Mouse (Mus musculus): ENCODE measurements at regions not wholly inside any gene's neighbourhood (a gene's known extent, or its start where the extent isn't known, plus 50 kb on each side); places are given as distances from the start of the nearest gene placed in this dataset.

GRCm38 (mm10) chr14:72841753-72842152, 131.9 kb upstream of the Fndc3a start:
- Histone ChIP-seq H3K27ac (ENCODE audit: low read length) (no peak overlapping the region), H3K9me3 (ENCODE audit: control insufficient read depth, low read length) (no peaks in the 10 kb centered on the region), H3K9ac (ENCODE audit: low read depth, low read length) (no peak overlapping the region), H3K27me3 (replicated peaks; ENCODE audit: control insufficient read depth, insufficient read depth, low read length) (no peaks in the 10 kb centered on the region), H3K4me1 (ENCODE audit: control insufficient read depth, insufficient read depth, low read length) (no peaks in the 10 kb centered on the region), H3K4me2 (ENCODE audit: low read depth, low read length) (no peak overlapping the region), H3K36me3 (ENCODE audit: control insufficient read depth, insufficient read depth, low read length) (no peaks in the 10 kb centered on the region), H3K4me3 (ENCODE audit: low read length) (no peak overlapping the region)
- no peak for ATAC-seq
- WGBS = 82% methylated on average over 1 of the region's 1 CpGs

- Histone ChIP-seq H3K4me1 (ENCODE audit: control insufficient read depth, insufficient read depth, low read length) (no peaks in the 10 kb centered on the region), H3K9ac (ENCODE audit: low read depth, low read length) (no peak overlapping the region), H3K4me3 (ENCODE audit: low read length) (no peak overlapping the region), H3K27ac (ENCODE audit: low read length) (no peak overlapping the region), H3K27me3 (replicated peaks; ENCODE audit: control insufficient read depth, insufficient read depth, low read length) (no peaks in the 10 kb centered on the region), H3K4me2 (ENCODE audit: low read depth, low read length) (no peak overlapping the region), H3K9me3 (ENCODE audit: control insufficient read depth, low read length) (no peaks in the 10 kb centered on the region), H3K36me3 (ENCODE audit: control insufficient read depth, insufficient read depth, low read length) (no peaks in the 10 kb centered on the region)
- WGBS = 78% methylated on average over 4 of the region's 4 CpGs
- ATAC-seq = no peak
Measured at GRCm38 (mm10) chr14:72835158-72835557, 125.4 kb upstream of the Fndc3a start.

DNA sequence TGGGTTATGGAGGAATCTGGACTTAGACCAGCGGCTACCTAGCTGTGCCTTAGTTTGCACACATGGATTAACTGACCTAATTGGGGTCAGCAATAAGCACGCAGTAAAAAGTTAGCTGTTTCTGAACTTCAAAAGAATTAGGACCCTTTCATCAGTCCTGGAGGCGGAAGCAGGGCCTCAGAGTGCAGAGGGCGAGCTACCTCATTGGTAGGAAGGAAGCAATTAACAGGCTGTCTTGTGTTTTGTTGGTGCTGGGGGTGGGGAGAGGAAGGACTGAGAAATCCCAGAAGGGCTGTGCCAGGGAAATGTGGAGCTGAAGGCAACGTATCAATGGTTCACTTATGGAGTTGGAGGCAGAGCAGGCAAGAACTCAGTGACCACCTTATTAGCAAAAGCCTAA, 119.5 kb upstream of the Fndc3a start:
- no peaks in the 10 kb centered on the region for H3K36me3 ChIP-seq (ENCODE audit: control insufficient read depth, insufficient read depth, low read length)
- no peaks in the 10 kb centered on the region for H3K27me3 ChIP-seq (replicated peaks; ENCODE audit: control insufficient read depth, insufficient read depth, low read length)
- no peak overlapping the region for H3K9ac ChIP-seq (ENCODE audit: low read depth, low read length)
- H3K4me1 ChIP-seq (ENCODE audit: control insufficient read depth, insufficient read depth, low read length) = no peaks in the 10 kb centered on the region
- 32% methylated on average over 5 of the region's 5 CpGs for WGBS
- no peak overlapping the region for H3K4me3 ChIP-seq (ENCODE audit: low read length)
- no peak overlapping the region for H3K27ac ChIP-seq (ENCODE audit: low read length)
- H3K4me2 ChIP-seq (ENCODE audit: low read depth, low read length) = no peak overlapping the region
- peak; percentile 58; the same call in 1 of the 2 replicates for ATAC-seq
- no peaks in the 10 kb centered on the region for H3K9me3 ChIP-seq (ENCODE audit: control insufficient read depth, low read length)

GRCm38 (mm10) chr14:72825549-72825948, 115.7 kb upstream of the Fndc3a start:
- H3K4me3 ChIP-seq (ENCODE audit: low read length) = no peak overlapping the region
- no peaks in the 10 kb centered on the region for H3K27me3 ChIP-seq (replicated peaks; ENCODE audit: control insufficient read depth, insufficient read depth, low read length)
- H3K9me3 ChIP-seq (ENCODE audit: control insufficient read depth, low read length) = no peaks in the 10 kb centered on the region
- no peak for ATAC-seq
- WGBS = 57% methylated on average over 4 of the region's 4 CpGs
- no peaks in the 10 kb centered on the region for H3K36me3 ChIP-seq (ENCODE audit: control insufficient read depth, insufficient read depth, low read length)
- no peak overlapping the region for H3K27ac ChIP-seq (ENCODE audit: low read length)
- no peaks in the 10 kb centered on the region for H3K4me1 ChIP-seq (ENCODE audit: control insufficient read depth, insufficient read depth, low read length)
- H3K9ac ChIP-seq (ENCODE audit: low read depth, low read length) = no peak overlapping the region
- H3K4me2 ChIP-seq (ENCODE audit: low read depth, low read length) = no peak overlapping the region

DNA sequence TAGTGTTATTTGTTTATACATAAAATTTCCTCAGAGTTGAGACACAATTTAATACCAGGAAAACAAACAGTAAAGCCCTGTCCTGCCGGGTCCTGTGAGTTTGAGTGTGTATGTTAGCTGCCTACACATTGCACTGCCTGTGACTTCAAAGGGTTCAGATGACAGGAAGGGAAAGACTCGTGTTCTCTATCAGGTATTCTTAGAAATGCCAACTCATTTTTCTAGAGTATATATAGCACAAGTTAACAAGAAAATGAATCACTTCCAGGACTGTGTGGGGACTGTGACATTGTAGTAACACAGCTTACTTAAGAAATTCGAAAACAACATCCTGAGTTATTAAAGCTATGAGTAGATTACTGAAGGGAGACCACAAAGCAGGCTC, 112.4 kb upstream of the Fndc3a start:
- Histone ChIP-seq H3K27me3 (replicated peaks; ENCODE audit: control insufficient read depth, insufficient read depth, low read length) (no peaks in the 10 kb centered on the region), H3K9ac (ENCODE audit: low read depth, low read length) (no peak overlapping the region), H3K36me3 (ENCODE audit: control insufficient read depth, insufficient read depth, low read length) (no peaks in the 10 kb centered on the region), H3K4me2 (ENCODE audit: low read depth, low read length) (no peak overlapping the region), H3K4me3 (ENCODE audit: low read length) (no peak overlapping the region), H3K27ac (ENCODE audit: low read length) (no peak overlapping the region), H3K9me3 (ENCODE audit: control insufficient read depth, low read length) (no peaks in the 10 kb centered on the region), H3K4me1 (ENCODE audit: control insufficient read depth, insufficient read depth, low read length) (no peaks in the 10 kb centered on the region)
- 38% methylated on average over 3 of the region's 3 CpGs for WGBS
- no peak for ATAC-seq

DNA sequence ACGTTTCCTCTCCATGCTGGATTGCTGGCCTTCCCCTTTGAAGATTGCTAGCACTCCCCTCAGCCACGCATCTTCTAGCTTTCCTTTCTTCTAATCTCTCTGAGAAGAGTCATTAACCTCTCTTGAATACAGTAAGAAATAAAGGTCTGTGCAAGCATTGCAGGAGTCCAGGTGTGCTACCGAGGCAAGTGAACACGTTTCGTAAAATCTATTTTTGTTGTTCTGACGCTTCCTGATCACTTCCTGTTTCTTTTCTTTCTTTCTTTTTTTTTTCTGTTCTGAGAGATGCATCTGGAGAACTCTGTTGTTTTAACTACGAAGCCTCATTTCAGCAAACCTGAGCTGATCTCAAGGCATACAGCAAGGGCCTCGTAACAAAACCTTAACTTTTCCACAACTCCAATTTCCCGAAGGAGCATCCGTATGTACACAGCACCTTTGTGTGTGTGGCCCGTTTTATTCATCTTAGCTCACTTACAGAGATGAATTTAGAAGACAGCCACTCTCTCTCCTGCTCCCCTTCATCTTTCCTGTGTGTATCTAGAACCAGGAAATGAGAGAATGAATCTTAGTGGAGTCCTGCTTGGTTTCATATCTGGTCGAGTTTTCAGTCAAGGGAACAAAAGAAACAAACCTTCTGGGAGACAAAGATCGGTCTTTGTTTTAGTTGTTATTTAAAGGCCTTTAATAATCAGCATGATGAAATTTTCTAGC, 111.9 kb upstream of the Fndc3a start:
- Histone ChIP-seq H3K9ac (ENCODE audit: low read depth, low read length) (no peak overlapping the region), H3K4me1 (ENCODE audit: control insufficient read depth, insufficient read depth, low read length) (no peaks in the 10 kb centered on the region), H3K4me2 (ENCODE audit: low read depth, low read length) (no peak overlapping the region), H3K36me3 (ENCODE audit: control insufficient read depth, insufficient read depth, low read length) (no peaks in the 10 kb centered on the region), H3K4me3 (ENCODE audit: low read length) (no peak overlapping the region), H3K27ac (ENCODE audit: low read length) (no peak overlapping the region), H3K27me3 (replicated peaks; ENCODE audit: control insufficient read depth, insufficient read depth, low read length) (no peaks in the 10 kb centered on the region), H3K9me3 (ENCODE audit: control insufficient read depth, low read length) (no peaks in the 10 kb centered on the region)
- 75% methylated on average over 13 of the region's 13 CpGs for WGBS
- ATAC-seq = no peak

- no peak for ATAC-seq
Measured at GRCm38 (mm10) chr14:72819037-72819436, 109.2 kb upstream of the Fndc3a start.

GRCm38 (mm10) chr14:72817764-72818163, 108.0 kb upstream of the Fndc3a start:
- H3K9me3 ChIP-seq (ENCODE audit: control insufficient read depth, low read length) = no peaks in the 10 kb centered on the region
- WGBS = 90% methylated on average over 5 of the region's 5 CpGs
- H3K27ac ChIP-seq (ENCODE audit: low read length) = no peak overlapping the region
- no peaks in the 10 kb centered on the region for H3K27me3 ChIP-seq (replicated peaks; ENCODE audit: control insufficient read depth, insufficient read depth, low read length)
- no peaks in the 10 kb centered on the region for H3K4me1 ChIP-seq (ENCODE audit: control insufficient read depth, insufficient read depth, low read length)
- no peak overlapping the region for H3K4me3 ChIP-seq (ENCODE audit: low read length)
- no peak overlapping the region for H3K4me2 ChIP-seq (ENCODE audit: low read depth, low read length)
- ATAC-seq = no peak
- no peaks in the 10 kb centered on the region for H3K36me3 ChIP-seq (ENCODE audit: control insufficient read depth, insufficient read depth, low read length)
- no peak overlapping the region for H3K9ac ChIP-seq (ENCODE audit: low read depth, low read length)

More at GRCm38 (mm10) chr14:72819037-72819436, 109.2 kb upstream of the Fndc3a start:
- Histone ChIP-seq H3K4me2 (ENCODE audit: low read depth, low read length) (no peak overlapping the region), H3K27ac (ENCODE audit: low read length) (no peak overlapping the region), H3K36me3 (ENCODE audit: control insufficient read depth, insufficient read depth, low read length) (no peaks in the 10 kb centered on the region), H3K27me3 (replicated peaks; ENCODE audit: control insufficient read depth, insufficient read depth, low read length) (no peaks in the 10 kb centered on the region), H3K9me3 (ENCODE audit: control insufficient read depth, low read length) (no peaks in the 10 kb centered on the region), H3K4me1 (ENCODE audit: control insufficient read depth, insufficient read depth, low read length) (no peaks in the 10 kb centered on the region), H3K9ac (ENCODE audit: low read depth, low read length) (no peak overlapping the region), H3K4me3 (ENCODE audit: low read length) (no peak overlapping the region)
- WGBS = 96% methylated on average over 4 of the region's 4 CpGs

- ATAC-seq = no peak
- Histone ChIP-seq H3K27ac (ENCODE audit: low read length) (no peak overlapping the region), H3K36me3 (ENCODE audit: control insufficient read depth, insufficient read depth, low read length) (no peaks in the 10 kb centered on the region), H3K9me3 (ENCODE audit: control insufficient read depth, low read length) (no peaks in the 10 kb centered on the region), H3K4me1 (ENCODE audit: control insufficient read depth, insufficient read depth, low read length) (no peaks in the 10 kb centered on the region), H3K4me3 (ENCODE audit: low read length) (no peak overlapping the region), H3K27me3 (replicated peaks; ENCODE audit: control insufficient read depth, insufficient read depth, low read length) (no peaks in the 10 kb centered on the region), H3K9ac (ENCODE audit: low read depth, low read length) (no peak overlapping the region), H3K4me2 (ENCODE audit: low read depth, low read length) (no peak overlapping the region)
- 41% methylated on average over 10 of the region's 10 CpGs for WGBS
Measured at GRCm38 (mm10) chr14:72816847-72817246, 107.0 kb upstream of the Fndc3a start.

GRCm38 (mm10) chr14:72809138-72809537, 99.3 kb upstream of the Fndc3a start:
- H3K36me3 ChIP-seq (ENCODE audit: control insufficient read depth, insufficient read depth, low read length) = no peaks in the 10 kb centered on the region
- no peaks in the 10 kb centered on the region for H3K4me1 ChIP-seq (ENCODE audit: control insufficient read depth, insufficient read depth, low read length)
- H3K9me3 ChIP-seq (ENCODE audit: control insufficient read depth, low read length) = no peaks in the 10 kb centered on the region
- no peak overlapping the region for H3K27ac ChIP-seq (ENCODE audit: low read length)
- no peak for ATAC-seq
- no peak overlapping the region for H3K4me2 ChIP-seq (ENCODE audit: low read depth, low read length)
- no peaks in the 10 kb centered on the region for H3K27me3 ChIP-seq (replicated peaks; ENCODE audit: control insufficient read depth, insufficient read depth, low read length)
- H3K9ac ChIP-seq (ENCODE audit: low read depth, low read length) = no peak overlapping the region
- 86% methylated on average over 2 of the region's 2 CpGs for WGBS
- H3K4me3 ChIP-seq (ENCODE audit: low read length) = no peak overlapping the region
